Mouse (Mus musculus) G1E (cell line): Measurements from ENCODE around the gene Tex9.

Source experiments
- CTCF ChIP-seq: IDR thresholded peaks from 2 replicates; pipeline ENCODE4 v1.5.1; 2012; ENCODE audit warnings: low read depth, low read length, inconsistent platforms, mixed read lengths
- GATA1 ChIP-seq: IDR thresholded peaks from 2 replicates; pipeline ENCODE4 v1.6.1; 2012; ENCODE audit warnings: borderline replicate concordance, low read length, inconsistent platforms, mixed read lengths
- POLR2AphosphoS5 ChIP-seq: IDR thresholded peaks from 2 replicates; pipeline ENCODE4 v1.6.1; 2012; ENCODE audit warnings: low read depth, low read length, inconsistent platforms; ENCODE audit not compliant: insufficient replicate concordance
- TAL1 ChIP-seq: conservative IDR thresholded peaks from 2 replicates; pipeline ENCODE4 v1.6.1; 2012; ENCODE audit warnings: low read depth, low read length, inconsistent platforms, mixed read lengths

DNA sequence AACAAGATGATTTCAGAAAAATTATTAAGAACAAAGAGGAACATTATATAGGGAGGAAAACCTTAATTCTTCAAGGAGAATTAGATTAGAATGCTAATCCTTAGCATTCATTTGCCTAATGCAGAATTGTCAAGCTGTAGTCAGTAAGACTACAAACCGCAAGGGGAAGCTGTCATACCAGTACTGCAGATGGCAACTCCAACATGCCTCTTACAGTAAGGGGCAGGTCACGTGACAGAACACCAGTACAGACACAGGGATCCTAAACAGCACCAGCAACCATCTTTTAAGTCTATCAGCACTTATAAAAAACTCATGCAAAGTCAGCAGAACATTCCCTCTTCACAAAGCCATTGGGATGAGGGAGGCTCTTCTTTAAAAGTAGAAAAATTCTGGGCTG lies 1.5 kb upstream of the Tex9 start:
- TF ChIP-seq CTCF (no peak), GATA1 (no peak), POLR2AphosphoS5 (no peak), TAL1 (no peak)
